Comparison of ENCODE assay signal across 26 mouse cellular contexts in the genomic region with DNA sequence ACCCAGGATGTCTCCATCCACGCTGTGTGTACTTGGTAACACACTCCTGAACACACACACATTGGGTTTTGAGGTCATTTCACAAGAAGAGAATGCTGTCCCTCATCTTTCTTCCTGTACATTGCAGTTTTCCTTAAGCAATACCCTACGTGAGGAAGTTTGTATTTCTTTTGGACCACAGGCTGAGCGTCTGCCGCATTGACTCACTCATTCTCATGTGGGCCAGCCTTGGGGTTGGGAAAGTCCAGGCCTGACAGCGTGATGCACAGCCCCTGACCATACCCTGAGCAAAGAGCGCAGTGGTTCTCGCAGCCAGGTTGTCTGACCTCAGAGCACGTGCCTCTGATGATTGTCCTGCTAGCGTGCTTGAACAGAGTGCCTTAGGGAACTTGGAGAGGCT. TPM values are rescaled to one million over a fixed set of nuclear protein-coding genes. Genes with fewer than 3 reads are reported as not detected.
A peak's percentile ranks its signal among the peaks of the same experiment; 100 is the strongest.
DNase-seq lines count a peak whose midpoint lies in the region; ATAC-seq and TF ChIP-seq lines count a peak whose summit lies in the region.
"Had no signal": no experiment of that assay in that cellular context is flagged by ENCODE, and none has a peak within 500 bp of the region (broad histone marks: within the 10 kb centered on the region; RNA-seq: fewer than 3 reads in every experiment).

No protein-coding gene starts in this region.

- no peaks in the 10 kb centered on the region for H3K27me3 ChIP-seq in embryonic facial prominence, embryonic 12.5 days
- no peaks in the 10 kb centered on the region for H3K27me3 ChIP-seq in embryonic facial prominence, embryonic 10.5 days (replicated peaks; ENCODE audit: low read depth, poor library complexity, severe bottlenecking)
- H3K27me3 ChIP-seq in lung, embryonic 15.5 days: no peaks in the 10 kb centered on the region
- no peaks in the 10 kb centered on the region for H3K27me3 ChIP-seq in midbrain, postnatal 0 days (ENCODE audit: insufficient read depth, low read length)
- H3K27me3 ChIP-seq in forebrain, postnatal 0 days (ENCODE audit: insufficient read depth, low read length): no peaks in the 10 kb centered on the region
- H3K27me3 ChIP-seq: heart, embryonic 15.5 days; limb, embryonic 13.5 days; liver, embryonic 12.5 days; midbrain, embryonic 12.5 days had no signal

- peaks cover 45% of the 10 kb centered on the region for H3K79me2 ChIP-seq in macrophage (ENCODE audit: inconsistent target)

- no peak overlapping the region for H3K4me2 ChIP-seq in embryonic facial prominence, embryonic 12.5 days (replicated peaks)
- no peak overlapping the region for H3K4me2 ChIP-seq in lung, embryonic 15.5 days
- H3K4me2 ChIP-seq in midbrain, postnatal 0 days (ENCODE audit: low read depth, low read length, poor library complexity, severe bottlenecking): no peak overlapping the region
- no peak overlapping the region for H3K4me2 ChIP-seq in forebrain, postnatal 0 days (ENCODE audit: low read depth)
- H3K4me2 ChIP-seq: heart, embryonic 15.5 days; limb, embryonic 13.5 days; liver, embryonic 12.5 days; midbrain, embryonic 12.5 days had no signal

- no peak overlapping the region for H3K9ac ChIP-seq in embryonic facial prominence, embryonic 12.5 days
- H3K9ac ChIP-seq in lung, embryonic 15.5 days: no peak overlapping the region
- H3K9ac ChIP-seq in midbrain, postnatal 0 days (replicated peaks; ENCODE audit: low read length, poor library complexity, severe bottlenecking): no peak overlapping the region
- no peak overlapping the region for H3K9ac ChIP-seq in forebrain, postnatal 0 days
- H3K9ac ChIP-seq: heart, embryonic 15.5 days; limb, embryonic 13.5 days; liver, embryonic 12.5 days; midbrain, embryonic 12.5 days had no signal

- no peak overlapping the region for H3K4me3 ChIP-seq in embryonic facial prominence, embryonic 12.5 days
- no peak overlapping the region for H3K4me3 ChIP-seq in embryonic facial prominence, embryonic 10.5 days
- no peak overlapping the region for H3K4me3 ChIP-seq in lung, embryonic 15.5 days
- H3K4me3 ChIP-seq in macrophage (ENCODE audit: inconsistent target): no peak overlapping the region
- H3K4me3 ChIP-seq in midbrain, postnatal 0 days (ENCODE audit: low read depth, low read length): no peak overlapping the region
- H3K4me3 ChIP-seq in forebrain, postnatal 0 days (ENCODE audit: low read depth, low read length): no peak overlapping the region
- H3K4me3 ChIP-seq: erythroblast, embryonic 14.5 days; heart, embryonic 10.5 days; heart, embryonic 15.5 days; limb, embryonic 13.5 days; liver, embryonic 12.5 days; midbrain, embryonic 12.5 days had no signal

- no peaks in the 10 kb centered on the region for H3K4me1 ChIP-seq in embryonic facial prominence, embryonic 12.5 days
- 0 out of 2 replicates have a peak, but pooled peaks cover 2% of the 10 kb centered on the region for H3K4me1 ChIP-seq in embryonic facial prominence, embryonic 10.5 days
- no peaks in the 10 kb centered on the region for H3K4me1 ChIP-seq in lung, embryonic 15.5 days
- H3K4me1 ChIP-seq in midbrain, postnatal 0 days (ENCODE audit: insufficient read depth, low read length): no peaks in the 10 kb centered on the region
- H3K4me1 ChIP-seq in forebrain, postnatal 0 days (ENCODE audit: insufficient read depth): no peaks in the 10 kb centered on the region
- H3K4me1 ChIP-seq: heart, embryonic 10.5 days; liver, embryonic 12.5 days; midbrain, embryonic 12.5 days had no signal

- TF ChIP-seq CTCF in midbrain, postnatal 0 days (IDR thresholded peaks at IDR 0.05): no peak
- no peak for TF ChIP-seq CTCF in forebrain, postnatal 0 days (IDR thresholded peaks at IDR 0.05; ENCODE audit: low read depth)

- ATAC-seq in embryonic facial prominence, embryonic 12.5 days (ENCODE audit: insufficient number of reproducible peaks, insufficient read depth, low FRiP score, low TSS enrichment): no peak
- no peak for ATAC-seq in lung, embryonic 15.5 days (ENCODE audit: borderline replicate concordance, extremely low read depth, low FRiP score, low TSS enrichment)
- no peak for ATAC-seq in midbrain, postnatal 0 days (ENCODE audit: low FRiP score)
- no peak for ATAC-seq in forebrain, postnatal 0 days
- ATAC-seq: forebrain, embryonic 16.5 days; hindbrain, embryonic 16.5 days; intestine, embryonic 16.5 days; liver, embryonic 12.5 days had no signal

- 89% methylated on average over 9 of the region's 9 CpGs for whole genome bisulfite sequencing in embryonic facial prominence, embryonic 12.5 days
- 92% methylated on average over 9 of the region's 9 CpGs for WGBS in embryonic facial prominence, embryonic 10.5 days
- 71% methylated on average over 9 of the region's 9 CpGs for WGBS in lung, embryonic 15.5 days
- 37% methylated on average over 9 of the region's 9 CpGs for WGBS in macrophage (ENCODE audit: missing documents)
- 94% methylated on average over 9 of the region's 9 CpGs for WGBS in midbrain, postnatal 0 days
- WGBS in forebrain, postnatal 0 days: 96% methylated on average over 9 of the region's 9 CpGs

- H3K9me3 ChIP-seq in embryonic facial prominence, embryonic 12.5 days: no peaks in the 10 kb centered on the region
- H3K9me3 ChIP-seq in embryonic facial prominence, embryonic 10.5 days: no peaks in the 10 kb centered on the region
- no peaks in the 10 kb centered on the region for H3K9me3 ChIP-seq in lung, embryonic 15.5 days
- H3K9me3 ChIP-seq in midbrain, postnatal 0 days (ENCODE audit: low read length): no peaks in the 10 kb centered on the region
- no peaks in the 10 kb centered on the region for H3K9me3 ChIP-seq in forebrain, postnatal 0 days (ENCODE audit: low read length)
- H3K9me3 ChIP-seq: G1E; heart, embryonic 10.5 days; heart, embryonic 15.5 days; limb, embryonic 13.5 days; liver, embryonic 12.5 days; midbrain, embryonic 12.5 days had no signal

- peaks cover 72% of the 10 kb centered on the region for H3K36me3 ChIP-seq in embryonic facial prominence, embryonic 12.5 days
- H3K36me3 ChIP-seq in embryonic facial prominence, embryonic 10.5 days (replicated peaks): peaks cover 99% of the 10 kb centered on the region
- peaks cover 77% of the 10 kb centered on the region for H3K36me3 ChIP-seq in lung, embryonic 15.5 days
- H3K36me3 ChIP-seq in macrophage (ENCODE audit: inconsistent target): peaks cover 63% of the 10 kb centered on the region
- H3K36me3 ChIP-seq in midbrain, postnatal 0 days (ENCODE audit: insufficient read depth, low read length): peaks cover 69% of the 10 kb centered on the region
- H3K36me3 ChIP-seq in forebrain, postnatal 0 days (ENCODE audit: insufficient read depth): peaks cover 92% of the 10 kb centered on the region

- H3K27ac ChIP-seq in embryonic facial prominence, embryonic 12.5 days: 0 out of 2 replicates have a peak overlapping the region, but pooled peaks have one; percentile 4
- no peak overlapping the region for H3K27ac ChIP-seq in embryonic facial prominence, embryonic 10.5 days (replicated peaks)
- H3K27ac ChIP-seq in lung, embryonic 15.5 days: peak overlapping the region; percentile 55; the same call in 1 of the 2 replicates
- peak overlapping the region; percentile 39; the same call in 1 of the 2 replicates for H3K27ac ChIP-seq in macrophage
- H3K27ac ChIP-seq in midbrain, postnatal 0 days (ENCODE audit: low read depth, low read length): no peak overlapping the region
- no peak overlapping the region for H3K27ac ChIP-seq in forebrain, postnatal 0 days (ENCODE audit: low read depth, low read length)
- H3K27ac ChIP-seq: heart, embryonic 10.5 days; heart, embryonic 15.5 days; liver, embryonic 12.5 days; midbrain, embryonic 12.5 days had no signal

- no peak for DNase-seq in embryonic facial prominence, embryonic 10.5 days (ENCODE audit: low spot score)
- no peak for DNase-seq in lung, postnatal 14 days
- DNase-seq in midbrain, postnatal 0 days (ENCODE audit: low spot score): no peak
- DNase-seq in forebrain, postnatal 0 days: no peak
- DNase-seq: adrenal gland, adult 8-10 months; cerebellum, adult 11 months; cerebellum, adult 9-10 months; cerebellum, postnatal 36 days; embryo, embryonic 11 days; heart, adult 11 months; kidney, adult 9 months; kidney, postnatal 14 days had no signal

RNA-seq across cellular contexts. Expression of gene Rfc5, which starts 15.4 kb away (rescaled TPM):
- 93.2 and 98.2 TPM in 2 replicates for polyA plus RNA-seq in embryonic facial prominence, embryonic 12.5 days (2016; fragmentation: Nextera tagmentation; extraction: Ambion mirVana)
- polyA plus RNA-seq in embryonic facial prominence, embryonic 10.5 days (2016; fragmentation: Nextera tagmentation; extraction: Ambion mirVana): 135 TPM in 2 replicates
- polyA plus RNA-seq in lung, embryonic 15.5 days (2015; fragmentation: Nextera tagmentation; extraction: Ambion mirVana): 128 and 130 TPM in 2 replicates
- total RNA-seq in macrophage (2018; cell fraction: chromatin; rRNA removed): 10 to 100 TPM in 19 of 26 experiments, 1 to 10 TPM in 7; 2.1 to 51.1 (median 17.2) TPM
- total RNA-seq in macrophage (2018; cell fraction: cytosol; rRNA removed): 10 to 100 TPM in 13 of 26 experiments, 1 to 10 TPM in 13; 5.8 to 16.0 (median 9.9) TPM
- 10 to 100 TPM in 13 of 26 experiments, 1 to 10 TPM in 13; 2.0 to 30.9 (median 10.7) TPM for total RNA-seq in macrophage (2018; cell fraction: nucleus; rRNA removed)
- 9.5 to 24.0 TPM (median 13.0 TPM) in 3 replicates for polyA plus RNA-seq in macrophage (2018)
- total RNA-seq in midbrain, postnatal 0 days (2014; rRNA removed): 12.0 and 15.2 TPM in 2 replicates
- polyA plus RNA-seq in midbrain, postnatal 0 days (2015; fragmentation: Nextera tagmentation; extraction: Ambion mirVana): 22.0 and 22.1 TPM in 2 replicates
- 21.3 and 29.0 TPM in 2 replicates for total RNA-seq in forebrain, postnatal 0 days (2014; rRNA removed)
- polyA plus RNA-seq in forebrain, postnatal 0 days (2015; fragmentation: Nextera tagmentation; extraction: Ambion mirVana): 28.7 and 30.2 TPM in 2 replicates

RNA-seq across cellular contexts. Expression of gene Wsb2, which starts 16.3 kb away (rescaled TPM):
- 67.6 and 68.9 TPM in 2 replicates for polyA plus RNA-seq in embryonic facial prominence, embryonic 12.5 days (2016; fragmentation: Nextera tagmentation; extraction: Ambion mirVana)
- 42.0 and 47.3 TPM in 2 replicates for polyA plus RNA-seq in embryonic facial prominence, embryonic 10.5 days (2016; fragmentation: Nextera tagmentation; extraction: Ambion mirVana)
- 68.3 and 69.8 TPM in 2 replicates for polyA plus RNA-seq in lung, embryonic 15.5 days (2015; fragmentation: Nextera tagmentation; extraction: Ambion mirVana)
- 100 to 1,000 TPM; 104 to 399 (median 174) TPM for total RNA-seq in macrophage (2018; cell fraction: chromatin; rRNA removed)
- total RNA-seq in macrophage (2018; cell fraction: cytosol; rRNA removed): 100 to 1,000 TPM in 25 of 26 experiments, 10 to 100 TPM in 1; 98.9 to 192 (median 133) TPM
- 100 to 1,000 TPM; 109 to 256 (median 145) TPM for total RNA-seq in macrophage (2018; cell fraction: nucleus; rRNA removed)
- 113 to 142 TPM (median 114 TPM) in 3 replicates for polyA plus RNA-seq in macrophage (2018)
- total RNA-seq in midbrain, postnatal 0 days (2014; rRNA removed): 395 and 494 TPM in 2 replicates
- 336 and 360 TPM in 2 replicates for polyA plus RNA-seq in midbrain, postnatal 0 days (2015; fragmentation: Nextera tagmentation; extraction: Ambion mirVana)
- total RNA-seq in forebrain, postnatal 0 days (2014; rRNA removed): 296 and 318 TPM in 2 replicates
- polyA plus RNA-seq in forebrain, postnatal 0 days (2015; fragmentation: Nextera tagmentation; extraction: Ambion mirVana): 292 and 327 TPM in 2 replicates

RNA-seq across cellular contexts. Expression of gene Ksr2, which starts 40.4 kb away (rescaled TPM):
- 0.41 and 0.68 TPM in 2 replicates for polyA plus RNA-seq in embryonic facial prominence, embryonic 12.5 days (2016; fragmentation: Nextera tagmentation; extraction: Ambion mirVana)
- polyA plus RNA-seq in embryonic facial prominence, embryonic 10.5 days (2016; fragmentation: Nextera tagmentation; extraction: Ambion mirVana): 0.24 and 0.32 TPM in 2 replicates
- 0.34 and 0.58 TPM in 2 replicates for polyA plus RNA-seq in lung, embryonic 15.5 days (2015; fragmentation: Nextera tagmentation; extraction: Ambion mirVana)
- 1 to 10 TPM in 19 of 26 experiments, under 1 TPM in 7; 0.42 to 3.2 (median 1.3) TPM for total RNA-seq in macrophage (2018; cell fraction: chromatin; rRNA removed)
- total RNA-seq in macrophage (2018; cell fraction: cytosol; rRNA removed): under 1 TPM; 0.14 to 0.69 (median 0.28) TPM
- total RNA-seq in macrophage (2018; cell fraction: nucleus; rRNA removed): 1 to 10 TPM in 12 of 26 experiments, under 1 TPM in 14; 0.17 to 4.9 (median 0.99) TPM
- 0.07 to 0.72 TPM (median 0.28 TPM) in 3 replicates for polyA plus RNA-seq in macrophage (2018)
- 14.5 and 16.0 TPM in 2 replicates for total RNA-seq in midbrain, postnatal 0 days (2014; rRNA removed)
- polyA plus RNA-seq in midbrain, postnatal 0 days (2015; fragmentation: Nextera tagmentation; extraction: Ambion mirVana): 6.7 and 8.9 TPM in 2 replicates
- 6.8 and 9.2 TPM in 2 replicates for total RNA-seq in forebrain, postnatal 0 days (2014; rRNA removed)
- polyA plus RNA-seq in forebrain, postnatal 0 days (2015; fragmentation: Nextera tagmentation; extraction: Ambion mirVana): 2.5 and 5.4 TPM in 2 replicates
- total RNA-seq: heart, postnatal 25 days had no signal
- polyA plus RNA-seq: erythroblast, embryonic 14.5 days; G1E; liver, embryonic 12.5 days had no signal

RNA-seq across cellular contexts. Expression of gene Vsig10, which starts 54.5 kb away (rescaled TPM):
- 5.4 and 6.7 TPM in 2 replicates for polyA plus RNA-seq in embryonic facial prominence, embryonic 12.5 days (2016; fragmentation: Nextera tagmentation; extraction: Ambion mirVana)
- polyA plus RNA-seq in embryonic facial prominence, embryonic 10.5 days (2016; fragmentation: Nextera tagmentation; extraction: Ambion mirVana): 3.4 and 4.0 TPM in 2 replicates
- 15.8 and 16.6 TPM in 2 replicates for polyA plus RNA-seq in lung, embryonic 15.5 days (2015; fragmentation: Nextera tagmentation; extraction: Ambion mirVana)
- 1 to 10 TPM in 16 of 26 experiments, under 1 TPM in 9, not detected in 1; 0.31 to 9.0 (median 1.8) TPM for total RNA-seq in macrophage (2018; cell fraction: chromatin; rRNA removed)
- 1 to 10 TPM in 13 of 26 experiments, under 1 TPM in 13; 0.18 to 3.0 (median 1.00) TPM for total RNA-seq in macrophage (2018; cell fraction: cytosol; rRNA removed)
- 1 to 10 TPM in 22 of 26 experiments, under 1 TPM in 4; 0.39 to 6.1 (median 2.5) TPM for total RNA-seq in macrophage (2018; cell fraction: nucleus; rRNA removed)
- polyA plus RNA-seq in macrophage (2018): 1.2 to 1.6 TPM (median 1.3 TPM) in 3 replicates
- 1.8 and 7.1 TPM in 2 replicates for total RNA-seq in midbrain, postnatal 0 days (2014; rRNA removed)
- polyA plus RNA-seq in midbrain, postnatal 0 days (2015; fragmentation: Nextera tagmentation; extraction: Ambion mirVana): 1.2 and 1.5 TPM in 2 replicates
- total RNA-seq in forebrain, postnatal 0 days (2014; rRNA removed): 1.0 and 1.4 TPM in 2 replicates
- 0.77 and 1.4 TPM in 2 replicates for polyA plus RNA-seq in forebrain, postnatal 0 days (2015; fragmentation: Nextera tagmentation; extraction: Ambion mirVana)
- polyA plus RNA-seq: erythroblast, embryonic 14.5 days had no signal

Comparison
In these comparisons a context has a peak if more than half of its experiments do, and no peak if none do; other contexts are left out.
1. H3K27ac ChIP-seq: peak in embryonic facial prominence, embryonic 12.5 days (single experiment), lung, embryonic 15.5 days (single experiment) and macrophage (single experiment); none in embryonic facial prominence, embryonic 10.5 days (single experiment), midbrain, postnatal 0 days (single experiment) and forebrain, postnatal 0 days (single experiment).